Mouse (Mus musculus): Measurements from ENCODE around the gene Pole4.

Gene Pole4

DNA sequence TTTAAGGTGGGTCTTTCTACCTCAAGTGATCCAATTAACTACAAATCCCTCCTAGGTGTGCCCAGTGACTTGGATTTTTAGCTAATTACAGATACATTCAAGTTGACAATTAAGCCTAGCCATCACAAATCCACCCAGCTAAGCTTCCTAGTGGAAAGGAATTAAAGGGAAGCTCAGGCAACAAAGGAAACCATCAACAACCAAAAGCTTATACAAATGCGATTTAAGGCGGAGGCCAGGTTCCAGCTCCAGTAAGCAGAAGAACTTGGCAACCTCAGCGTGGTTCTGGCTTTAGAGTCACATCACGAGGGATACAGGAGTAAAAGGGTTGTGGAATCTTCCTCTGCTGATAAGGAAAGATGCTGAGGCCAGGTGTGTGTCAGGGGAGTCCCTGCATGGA is 92.0 kb downstream of the Pole4 start:
- DNase-seq (ENCODE audit: low spot score), result no peak

DNA sequence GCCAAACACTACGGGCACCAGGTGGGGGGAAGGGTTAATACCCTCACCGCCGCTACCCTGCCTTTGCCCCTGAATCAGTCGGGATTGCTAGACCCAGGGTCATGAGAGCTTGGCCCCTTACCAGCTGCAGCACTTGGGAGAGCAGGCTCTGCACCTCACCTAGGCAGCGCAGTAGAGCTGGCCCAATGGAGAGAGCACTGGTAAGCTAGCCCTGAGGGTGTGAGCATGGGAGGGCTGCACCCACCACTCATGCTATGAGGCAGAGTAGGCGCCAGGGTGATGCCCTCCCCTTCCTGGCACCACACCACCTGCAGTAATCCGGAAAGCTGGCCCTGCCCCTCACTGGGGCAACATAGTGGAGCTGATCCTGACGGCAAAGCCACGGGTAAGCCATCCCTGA is 94.1 kb downstream of the Pole4 start:
- DNase-seq (ENCODE audit: low spot score), result no peak

DNA sequence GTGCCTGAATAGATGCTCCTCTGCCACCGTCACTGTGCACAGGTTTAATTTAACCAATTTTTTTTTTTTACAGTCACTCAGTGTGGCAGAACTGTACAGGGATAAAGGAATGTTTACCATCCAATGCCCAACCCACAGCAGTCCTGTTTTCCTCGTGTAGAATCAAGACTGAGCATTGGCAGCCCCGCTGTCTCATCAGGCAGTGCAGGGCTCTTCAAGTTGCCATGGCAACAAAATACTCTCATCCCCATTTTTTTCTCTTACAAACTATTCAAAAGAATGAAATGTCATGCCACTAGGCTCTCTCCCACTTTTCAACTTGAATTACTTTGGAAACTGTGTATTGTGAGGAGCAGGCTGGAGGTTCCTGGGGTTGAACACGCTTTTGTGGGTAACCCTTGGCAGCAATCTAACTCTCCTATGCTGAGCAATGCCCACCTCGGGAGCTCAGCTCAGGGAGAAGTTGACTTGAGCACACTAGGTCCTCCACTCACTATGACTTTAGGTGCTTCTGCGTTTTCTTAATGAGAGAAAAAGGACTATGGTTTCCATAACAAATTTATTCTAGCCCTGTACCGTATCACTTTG is 95.7 kb downstream of the Pole4 start:
- DNase-seq (ENCODE audit: low spot score), result no peak

DNA sequence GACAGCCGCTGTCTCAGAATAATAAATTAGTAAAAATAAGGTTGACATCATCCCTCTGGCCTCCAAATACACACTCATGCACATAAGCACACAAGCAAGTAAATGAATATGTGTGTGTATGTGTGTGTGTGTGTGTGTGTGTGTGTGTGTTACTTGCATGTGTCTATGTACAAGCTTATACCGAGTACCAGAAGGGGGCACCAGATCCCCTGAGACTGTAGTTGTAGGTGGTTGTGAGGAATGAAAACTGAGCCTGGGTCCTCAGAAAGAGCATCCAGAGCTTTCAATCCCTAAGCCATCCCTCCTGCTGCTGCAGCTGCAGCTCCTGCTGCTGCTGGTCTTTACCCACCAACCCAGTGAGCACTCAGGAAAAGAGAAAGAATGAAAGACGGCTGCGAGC is 96.4 kb downstream of the Pole4 start:
- DNase-seq (ENCODE audit: low spot score), result no peak

DNA sequence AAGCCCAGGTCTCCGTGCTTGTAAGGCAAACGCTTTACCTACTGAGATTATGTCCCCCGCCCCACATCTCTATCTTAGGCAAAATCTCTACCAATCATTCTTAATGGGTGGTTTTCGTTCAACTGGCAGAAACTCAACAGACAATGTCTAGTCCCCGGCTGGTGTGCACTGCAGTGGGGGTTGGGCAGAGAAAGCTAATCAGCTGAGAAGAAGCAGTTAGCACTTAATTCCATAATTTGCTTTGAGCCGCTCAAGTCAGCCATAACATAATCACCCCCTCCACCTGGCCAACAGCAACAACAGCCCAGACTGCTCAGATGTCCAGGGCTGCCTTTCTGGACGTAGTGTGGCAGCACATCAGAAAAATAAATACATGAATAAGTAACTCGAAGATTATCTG is 100.4 kb downstream of the Pole4 start:
- no peak for DNase-seq (ENCODE audit: low spot score)

DNA sequence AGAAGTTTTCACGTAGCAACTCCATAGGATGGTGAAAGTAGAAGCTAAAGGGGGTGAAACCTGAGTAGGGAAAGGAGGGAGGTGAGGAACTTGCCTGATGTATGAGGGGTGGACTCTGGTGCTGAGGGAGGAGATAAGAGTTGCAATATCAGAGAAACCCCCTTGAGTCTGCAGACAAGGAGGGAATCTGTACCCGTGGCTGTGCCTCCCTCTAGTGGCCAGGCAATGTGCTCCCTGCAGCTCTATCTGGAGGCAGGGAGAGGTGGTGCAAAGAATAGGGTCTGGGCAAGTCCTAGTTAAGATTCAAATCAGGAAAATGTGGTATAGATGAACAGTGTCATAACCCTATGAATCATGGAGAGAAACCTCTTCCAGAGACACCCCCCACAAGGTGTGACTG is 101.5 kb downstream of the Pole4 start:
- DNase-seq (ENCODE audit: low spot score), result no peak

DNA sequence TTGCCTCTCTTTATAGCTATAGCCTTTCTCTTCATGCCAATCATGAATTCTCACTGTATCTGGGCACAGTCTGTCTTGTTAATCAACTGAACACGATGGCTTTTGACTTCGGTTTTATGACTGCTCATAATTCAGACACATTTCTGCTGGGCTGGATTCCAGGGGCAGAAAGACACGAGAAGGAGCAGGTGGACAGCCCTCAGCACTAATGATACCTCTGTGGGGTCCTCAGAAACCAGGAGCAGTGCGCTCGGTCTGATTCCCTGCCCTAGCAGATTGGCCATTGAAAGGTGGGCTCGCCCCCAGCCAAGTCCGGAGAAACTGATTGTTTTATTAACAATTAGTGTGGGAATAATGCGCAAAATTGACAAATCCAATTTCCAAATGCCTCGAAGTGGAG is 101.9 kb downstream of the Pole4 start:
- no peak for DNase-seq (ENCODE audit: low spot score)

DNA sequence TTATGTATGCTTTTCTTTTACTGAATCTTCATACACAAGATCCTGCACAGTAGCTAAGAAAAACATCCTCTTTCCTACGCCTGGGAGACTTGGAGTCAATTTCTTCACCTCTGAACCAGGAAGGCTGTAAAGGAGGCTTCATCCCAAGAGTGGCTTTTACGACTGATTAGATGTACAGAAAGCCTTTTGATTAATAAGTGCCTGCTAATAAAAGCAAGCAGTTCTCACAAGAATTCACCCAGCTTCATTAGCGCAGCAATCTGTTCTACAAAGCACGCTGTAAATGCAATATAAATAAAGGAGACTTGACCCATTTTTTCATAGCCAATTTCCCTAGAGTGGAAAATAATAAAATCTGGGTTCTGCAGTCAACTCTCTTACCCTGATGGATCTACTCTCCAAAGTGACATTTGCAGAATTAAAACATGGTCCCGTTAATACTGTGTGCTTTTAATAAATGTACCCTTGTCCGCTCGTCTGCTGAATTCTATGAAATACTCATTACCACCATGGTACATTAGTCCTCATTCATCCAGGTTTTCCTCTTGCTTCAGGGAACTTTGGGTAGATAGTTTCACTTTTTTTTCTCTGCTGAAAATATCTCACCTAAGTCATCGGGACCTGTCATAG is 109.6 kb downstream of the Pole4 start:
- no peak for DNase-seq (ENCODE audit: low spot score)

DNA sequence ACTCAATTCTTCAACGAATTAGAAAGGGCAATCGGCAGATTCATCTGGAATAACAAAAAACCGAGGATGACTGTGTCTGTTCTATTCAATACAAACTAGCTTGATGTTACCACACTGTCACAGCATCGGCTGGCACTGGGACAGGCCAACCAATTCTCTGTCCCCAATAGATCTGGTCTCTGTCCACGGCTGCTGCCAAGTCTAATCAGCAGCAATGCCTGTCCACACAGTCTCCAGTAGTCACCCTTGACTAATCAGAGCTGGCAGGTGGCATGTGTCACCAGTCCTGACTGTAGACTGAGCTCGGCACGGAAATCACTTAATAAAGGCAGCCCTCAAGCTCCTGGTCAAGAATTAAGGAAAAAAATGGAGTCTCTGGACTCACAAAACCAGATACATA is 115.8 kb downstream of the Pole4 start:
- no peak for DNase-seq (ENCODE audit: low spot score)

DNA sequence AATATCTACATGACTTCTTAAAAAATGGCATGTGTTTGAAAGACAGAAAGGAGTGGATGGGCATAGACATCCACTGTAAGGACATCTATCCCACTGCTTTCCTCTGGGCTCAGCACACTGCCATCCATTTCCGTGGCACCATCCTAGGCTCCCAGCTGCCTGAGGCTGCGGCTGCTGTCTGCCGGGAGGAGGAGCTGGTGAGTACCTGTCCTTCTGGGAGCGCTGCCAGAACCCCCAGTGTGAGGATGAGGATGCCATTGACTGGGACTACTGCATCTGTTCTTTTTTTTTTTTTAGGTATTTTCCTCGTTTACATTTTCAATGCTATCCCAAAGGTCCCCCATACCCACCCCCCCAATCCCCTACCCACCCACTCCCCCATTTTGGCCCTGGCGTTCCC is 119.8 kb downstream of the Pole4 start:
- no peak for DNase-seq (ENCODE audit: low spot score)

DNA sequence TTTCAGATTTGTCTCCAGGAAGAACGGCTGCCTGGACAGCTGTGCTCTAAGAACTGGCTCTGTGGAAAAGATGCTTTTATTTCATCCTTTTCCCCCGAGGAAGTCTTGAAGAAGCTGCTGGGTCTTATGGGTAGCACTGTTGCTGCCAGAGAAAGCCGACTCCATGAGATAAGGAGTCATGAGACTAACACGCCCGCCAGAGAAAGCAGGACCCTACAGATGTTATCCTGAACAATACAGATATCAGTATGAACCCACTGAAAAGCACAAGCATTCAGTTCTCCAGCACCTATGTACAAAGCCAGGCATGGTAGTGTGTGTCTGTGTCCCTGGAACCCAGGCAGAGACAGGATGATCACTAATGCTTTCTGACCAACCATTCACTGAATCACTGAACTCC is 129.7 kb downstream of the Pole4 start:
- DNase-seq (ENCODE audit: low spot score), result no peak
